In the genomic region with DNA sequence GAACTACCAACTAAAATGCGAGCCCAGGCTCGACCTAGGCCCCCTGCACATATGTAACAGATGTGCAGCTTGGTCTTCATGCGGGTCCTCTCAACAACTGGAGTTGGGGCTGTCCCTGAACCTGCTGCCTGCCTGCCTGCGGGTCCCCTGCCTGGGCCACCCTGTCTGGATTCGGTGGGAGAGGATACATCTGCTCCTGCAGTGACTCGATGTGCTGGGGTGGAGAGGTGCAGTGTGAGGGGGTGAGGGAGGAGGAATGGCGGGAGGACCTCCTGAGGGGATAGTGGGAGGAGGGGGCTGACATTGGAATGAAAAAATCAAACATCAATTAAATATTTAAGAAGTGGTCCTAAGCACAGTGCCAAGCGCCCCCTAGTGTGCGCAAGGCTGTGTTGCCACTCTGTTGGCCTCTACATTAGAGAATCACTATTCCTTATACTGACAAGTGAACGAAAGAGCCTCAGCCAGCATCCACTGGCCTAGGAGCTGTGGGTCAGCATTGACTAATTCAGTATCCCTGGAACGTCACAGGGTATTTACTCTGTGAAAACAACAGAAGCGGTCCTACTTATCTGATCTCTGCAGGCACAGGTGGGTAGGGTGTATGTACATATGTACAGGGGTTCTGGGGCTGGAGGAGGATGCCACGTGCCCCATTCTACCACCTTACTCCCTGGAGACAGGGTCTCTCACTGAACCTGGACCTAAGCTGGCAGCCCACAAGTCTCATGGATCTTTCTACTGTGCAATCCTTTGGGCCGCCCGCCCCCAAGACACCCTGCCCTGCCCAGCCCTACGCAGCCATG, we compare ENCODE assay signal across 7 mouse cellular contexts. TPM values are rescaled to one million over a fixed set of nuclear protein-coding genes. Genes with fewer than 3 reads are reported as not detected.
DNase-seq lines count a peak whose midpoint lies in the region; ATAC-seq and TF ChIP-seq lines count a peak whose summit lies in the region.

No protein-coding gene starts in this region.

- DNase-seq in kidney, adult 18-20 months, result peak; percentile 48
- peak; percentile 66 for DNase-seq in brain, adult 2 months (ENCODE audit: low read depth, low spot score)
- peak; percentile 73 for DNase-seq in hindbrain, embryonic 11.5 days (ENCODE audit: low spot score)
- DNase-seq in splenic B cell, adult 2 months (ENCODE audit: low read depth, low spot score), result peak; percentile 75

- no peak overlapping the region for H3K4me2 ChIP-seq in kidney, embryonic 15.5 days
- no peak overlapping the region for H3K4me2 ChIP-seq in hindbrain, embryonic 11.5 days (replicated peaks; ENCODE audit: low read depth, low read length)
- no peak overlapping the region for H3K4me2 ChIP-seq in lung, embryonic 16.5 days (ENCODE audit: low read depth, low read length)

- no peak overlapping the region for H3K4me3 ChIP-seq in kidney, embryonic 15.5 days (replicated peaks)
- H3K4me3 ChIP-seq in E14TG2a.4 (replicated peaks; ENCODE audit: low read length), result no peak overlapping the region
- no peak overlapping the region for H3K4me3 ChIP-seq in hindbrain, embryonic 11.5 days (ENCODE audit: low read depth, low read length)
- no peak overlapping the region for H3K4me3 ChIP-seq in lung, embryonic 16.5 days (ENCODE audit: low read length)

- no peak overlapping the region for H3K27ac ChIP-seq in kidney, embryonic 15.5 days
- H3K27ac ChIP-seq in hindbrain, embryonic 11.5 days (ENCODE audit: low read depth, low read length), result no peak overlapping the region
- H3K27ac ChIP-seq in lung, embryonic 16.5 days (ENCODE audit: low read length), result no peak overlapping the region

- H3K27me3 ChIP-seq in kidney, embryonic 15.5 days, result no peaks in the 10 kb centered on the region
- no peaks in the 10 kb centered on the region for H3K27me3 ChIP-seq in E14TG2a.4 (ENCODE audit: insufficient read depth, low read length)
- no peaks in the 10 kb centered on the region for H3K27me3 ChIP-seq in hindbrain, embryonic 11.5 days (ENCODE audit: control insufficient read depth, insufficient read depth, low read length)
- no peaks in the 10 kb centered on the region for H3K27me3 ChIP-seq in lung, embryonic 16.5 days (ENCODE audit: control insufficient read depth, insufficient read depth, low read depth, low read length)
- H3K27me3 ChIP-seq in splenic B cell, adult 2 months (ENCODE audit: control insufficient read depth, insufficient read depth, low read length, poor library complexity, severe bottlenecking), result no peaks in the 10 kb centered on the region

- peak; percentile 77 for TF ChIP-seq CTCF in E14TG2a.4 (conservative IDR thresholded peaks at IDR 0.05; ENCODE audit: low read length)

- H3K4me1 ChIP-seq in kidney, embryonic 15.5 days, result no peaks in the 10 kb centered on the region
- H3K4me1 ChIP-seq in E14TG2a.4 (replicated peaks; ENCODE audit: low read depth, low read length), result peaks cover 36% of the 10 kb centered on the region
- H3K4me1 ChIP-seq in hindbrain, embryonic 11.5 days (replicated peaks; ENCODE audit: control insufficient read depth, insufficient read depth, low read length), result no peaks in the 10 kb centered on the region
- no peaks in the 10 kb centered on the region for H3K4me1 ChIP-seq in lung, embryonic 16.5 days (replicated peaks; ENCODE audit: control insufficient read depth, insufficient read depth, low read length)

- WGBS in kidney, embryonic 15.5 days, result 65% methylated on average over 16 of the region's 16 CpGs
- 61% methylated on average over 16 of the region's 16 CpGs for WGBS in hindbrain, embryonic 11.5 days
- 58% methylated on average over 16 of the region's 16 CpGs for WGBS in lung, embryonic 16.5 days

- no peak overlapping the region for H3K9ac ChIP-seq in kidney, embryonic 15.5 days
- H3K9ac ChIP-seq in hindbrain, embryonic 11.5 days (ENCODE audit: low read depth, low read length), result no peak overlapping the region
- no peak overlapping the region for H3K9ac ChIP-seq in lung, embryonic 16.5 days (ENCODE audit: low read length)

- peaks cover 64% of the 10 kb centered on the region for H3K36me3 ChIP-seq in kidney, embryonic 15.5 days
- H3K36me3 ChIP-seq in E14TG2a.4 (ENCODE audit: insufficient read depth, low read length), result peaks cover 51% of the 10 kb centered on the region
- H3K36me3 ChIP-seq in hindbrain, embryonic 11.5 days (ENCODE audit: control insufficient read depth, insufficient read depth, low read length), result no peaks in the 10 kb centered on the region
- H3K36me3 ChIP-seq in lung, embryonic 16.5 days (ENCODE audit: control insufficient read depth, insufficient read depth, low read length), result peaks cover 17% of the 10 kb centered on the region
- no peaks in the 10 kb centered on the region; the same call in 1 of the 2 replicates for H3K36me3 ChIP-seq in splenic B cell, adult 2 months (ENCODE audit: control insufficient read depth, insufficient read depth, low read length, poor library complexity, severe bottlenecking)

- no peaks in the 10 kb centered on the region for H3K9me3 ChIP-seq in kidney, embryonic 15.5 days (replicated peaks)
- H3K9me3 ChIP-seq in E14TG2a.4 (ENCODE audit: low read length), result peaks cover 6% of the 10 kb centered on the region; the same call in 1 of the 2 replicates
- no peaks in the 10 kb centered on the region for H3K9me3 ChIP-seq in hindbrain, embryonic 11.5 days (ENCODE audit: control insufficient read depth, low read length)
- no peaks in the 10 kb centered on the region for H3K9me3 ChIP-seq in lung, embryonic 16.5 days (ENCODE audit: control insufficient read depth, low read length)

- no peak for ATAC-seq in kidney, embryonic 15.5 days (replicated peaks; ENCODE audit: low FRiP score)
- ATAC-seq in hindbrain, embryonic 11.5 days (ENCODE audit: low FRiP score), result 0 out of 2 replicates have a peak, but pooled peaks have one; percentile 30
- peak; percentile 34; the same call in 1 of the 2 replicates for ATAC-seq in lung, embryonic 16.5 days (ENCODE audit: low read depth)

RNA-seq across cellular contexts. Expression of a gene that starts 17.6 kb away (rescaled TPM):
- polyA plus RNA-seq in kidney, embryonic 15.5 days (2015; fragmentation: Nextera tagmentation; extraction: Ambion mirVana), result 25.7 and 29.3 TPM in 2 replicates
- polyA plus RNA-seq in hindbrain, embryonic 11.5 days (2014; fragmentation: Nextera tagmentation; extraction: Ambion mirVana), result 15.1 and 16.8 TPM in 2 replicates
- polyA plus RNA-seq in lung, embryonic 16.5 days (2015; fragmentation: Nextera tagmentation; extraction: Ambion mirVana), result 20.9 and 21.5 TPM in 2 replicates

RNA-seq across cellular contexts. Expression of a gene that starts 20.3 kb away (rescaled TPM):
- polyA plus RNA-seq in kidney, embryonic 15.5 days (2015; fragmentation: Nextera tagmentation; extraction: Ambion mirVana), result 21.5 and 25.0 TPM in 2 replicates
- polyA plus RNA-seq in hindbrain, embryonic 11.5 days (2014; fragmentation: Nextera tagmentation; extraction: Ambion mirVana), result 8.8 and 9.6 TPM in 2 replicates
- 24.4 TPM in 2 replicates for polyA plus RNA-seq in lung, embryonic 16.5 days (2015; fragmentation: Nextera tagmentation; extraction: Ambion mirVana)

RNA-seq across cellular contexts. Expression of a gene that starts 35.7 kb away (rescaled TPM):
- polyA plus RNA-seq in kidney, embryonic 15.5 days (2015; fragmentation: Nextera tagmentation; extraction: Ambion mirVana), result 32.3 and 39.9 TPM in 2 replicates
- polyA plus RNA-seq in hindbrain, embryonic 11.5 days (2014; fragmentation: Nextera tagmentation; extraction: Ambion mirVana), result 52.9 and 53.1 TPM in 2 replicates
- 27.9 and 29.4 TPM in 2 replicates for polyA plus RNA-seq in lung, embryonic 16.5 days (2015; fragmentation: Nextera tagmentation; extraction: Ambion mirVana)

RNA-seq across cellular contexts. Expression of a gene that starts 39.4 kb away (rescaled TPM):
- 2.1 TPM in 2 replicates for polyA plus RNA-seq in kidney, embryonic 15.5 days (2015; fragmentation: Nextera tagmentation; extraction: Ambion mirVana)
- 0.32 and 1.5 TPM in 2 replicates for polyA plus RNA-seq in hindbrain, embryonic 11.5 days (2014; fragmentation: Nextera tagmentation; extraction: Ambion mirVana)
- 1.1 and 1.4 TPM in 2 replicates for polyA plus RNA-seq in lung, embryonic 16.5 days (2015; fragmentation: Nextera tagmentation; extraction: Ambion mirVana)
